Mouse (Mus musculus) heart, adult 10 weeks (tissue): Measurements from ENCODE around the gene Gm9803. TPM values are rescaled to one million over a fixed set of nuclear protein-coding genes. Genes with fewer than 3 reads are reported as not detected.

ENCODE experiments used
- polyA plus RNA-seq: library from polyadenylated mRNA; stranded (reverse); fragments of 350-450 nt; fragmentation: Illumina TruSeq; extraction: RNeasy Lipid Tissue Mini Kit (QIAGEN cat#74804); gene quantifications from one replicate; pipeline ENCODE4 v1.2.3, GENCODE M21; 2014; ENCODE audit warnings: low read depth, low replicate concordance

Gene Gm9803
- 11.0 TPM for polyA plus RNA-seq

DNA sequence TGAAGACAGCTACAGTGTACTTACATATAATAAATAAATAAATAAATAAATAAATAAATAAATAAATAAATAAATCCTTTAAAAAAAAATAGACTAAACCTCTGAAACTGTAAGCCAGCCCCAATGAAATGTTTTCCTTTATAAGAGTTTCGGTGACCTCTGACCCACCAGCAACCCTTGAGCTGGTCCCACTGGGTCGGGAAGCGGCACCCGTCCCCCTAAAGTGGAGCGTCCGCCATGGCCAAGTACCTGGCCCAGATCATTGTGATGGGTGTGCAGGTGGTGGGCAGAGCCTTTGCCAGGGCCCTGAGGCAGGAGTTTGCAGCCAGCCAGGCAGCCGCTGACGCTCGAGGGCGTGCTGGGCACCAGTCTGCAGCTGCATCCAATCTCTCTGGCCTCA lies at the start of gene Gm9803:
Gene Gm9803, plus strand, starts transcription at position 154 of the 400 bp plus-strand sequence.

DNA sequence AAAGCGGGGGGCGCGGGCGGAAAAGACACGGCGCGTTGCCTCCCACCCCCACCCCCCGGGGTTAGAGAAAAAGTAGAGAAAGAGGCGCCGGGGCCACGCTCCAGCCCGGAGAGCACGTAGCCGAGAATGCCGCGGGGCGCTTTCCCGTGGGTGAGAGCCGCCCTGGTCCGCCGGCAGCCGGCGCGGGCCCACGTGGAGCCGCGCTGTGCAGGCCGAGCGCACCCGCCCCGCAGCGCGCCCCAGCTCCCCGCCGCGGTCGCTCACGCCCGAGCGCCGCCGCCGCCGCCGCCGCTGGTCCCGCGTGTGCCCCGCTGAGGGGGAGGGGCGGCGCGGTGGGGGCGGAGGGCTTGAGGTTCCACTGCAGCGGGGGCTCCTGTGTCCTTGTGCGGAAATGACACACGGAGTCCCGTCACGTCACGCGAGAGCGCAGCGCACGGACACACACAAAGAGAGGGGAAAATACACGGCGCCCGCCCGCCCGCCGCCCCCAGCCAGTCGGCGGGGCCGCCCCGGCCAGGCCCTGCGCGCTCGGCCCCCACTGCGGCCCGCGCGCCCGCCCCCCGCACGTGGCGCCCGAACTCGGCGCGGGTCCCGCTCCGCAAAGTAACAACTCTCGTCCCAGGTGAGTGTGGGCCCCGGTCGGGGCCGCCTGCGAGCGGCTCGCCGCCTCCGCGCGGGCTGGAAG lies 45.0 kb upstream of the Gm9803 start, which contains the start of gene Bend3:
Gene Bend3, plus strand, starts transcription at position 81 of the 685 bp plus-strand sequence.

DNA sequence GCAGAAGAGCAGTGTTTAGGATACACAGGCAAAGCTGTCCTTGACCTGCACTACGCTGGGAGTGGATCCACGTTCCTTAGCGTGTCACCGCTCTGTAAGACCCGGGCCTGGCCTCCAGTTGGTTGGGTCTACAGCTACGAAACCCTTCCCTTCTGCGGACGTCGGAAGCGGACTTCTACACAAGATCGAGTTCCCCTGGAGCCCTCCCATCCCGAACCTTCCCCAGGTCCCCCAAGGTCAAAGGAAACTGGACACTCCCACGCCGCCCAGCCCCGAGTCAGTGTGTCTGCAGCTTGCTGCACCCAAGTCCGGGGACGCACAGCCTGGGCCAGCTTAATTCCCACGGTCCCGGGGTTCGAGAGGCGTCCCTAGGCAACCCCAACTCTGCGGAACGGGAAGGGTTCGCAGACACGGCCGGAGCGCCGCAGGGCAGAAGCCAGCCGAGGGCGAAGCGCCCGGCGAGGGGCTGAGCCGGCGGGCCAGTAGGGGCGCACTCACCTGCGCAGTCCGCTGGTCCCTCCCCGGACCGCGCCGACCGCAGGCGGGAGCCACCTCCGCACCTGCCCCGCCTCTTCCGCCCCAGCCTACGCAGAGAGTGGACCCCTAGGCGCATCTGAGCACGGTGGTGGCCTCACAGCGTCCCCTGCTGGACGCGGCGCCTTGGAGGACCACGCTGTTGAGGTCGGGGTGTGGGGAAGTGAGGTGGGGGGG lies 16.7 kb downstream of the Gm9803 start, which contains the start of gene 1700021F05Rik:
Gene 1700021F05Rik, minus strand, starts transcription at position 553 of the 711 bp plus-strand sequence.

Other genes starting within 250 kb of the Gm9803 start
- gene Bend3, start 45.3 kb upstream of the Gm9803 start, polyA plus RNA-seq = 4.0 TPM
- 131 TPM for gene 1700021F05Rik, start 16.9 kb downstream of the Gm9803 start, polyA plus RNA-seq
- 4.6 TPM for gene Cd24a, start 54.2 kb downstream of the Gm9803 start, polyA plus RNA-seq